Mouse (Mus musculus) ovary, postnatal 14 days (tissue): ENCODE results near the gene Efna1.

Experiments
- DNase-seq: peaks from one replicate; pipeline ENCODE4 v3.0.0; 2022; ENCODE audit warnings: low spot score

The Efna1 gene

GRCm38 (mm10) chr3:89279153-89279890 lies 1.6 kb downstream of the Efna1 start:
- peak; percentile 69 for DNase-seq

GRCm38 (mm10) chr3:89278643-89279042 lies 2.3 kb downstream of the Efna1 start:
- DNase-seq = no peak

- no peak for DNase-seq
Observed at GRCm38 (mm10) chr3:89278107-89278506, 2.8 kb downstream of the Efna1 start.

GRCm38 (mm10) chr3:89277281-89278021 lies 3.5 kb downstream of the Efna1 start:
- no peak for DNase-seq

GRCm38 (mm10) chr3:89276061-89276460 lies 4.9 kb downstream of the Efna1 start:
- DNase-seq = no peak

GRCm38 (mm10) chr3:89271760-89272159 lies 9.2 kb downstream of the Efna1 start:
- DNase-seq = no peak

GRCm38 (mm10) chr3:89270891-89271290 lies 10.1 kb downstream of the Efna1 start:
- DNase-seq = peak; percentile 22

GRCm38 (mm10) chr3:89270051-89270755 lies 10.7 kb downstream of the Efna1 start, which contains the start of gene Slc50a1:
TSS of gene Slc50a1 (minus strand) at chr3:89270570.
- peak; percentile 84 for DNase-seq

- no peak for DNase-seq
Observed at GRCm38 (mm10) chr3:89268916-89269315, 12.0 kb downstream of the Efna1 start.

- peak; percentile 51 for DNase-seq
Observed at GRCm38 (mm10) chr3:89266439-89266893, 14.5 kb downstream of the Efna1 start.

- no peak for DNase-seq
Observed at GRCm38 (mm10) chr3:89262417-89262816, 18.5 kb downstream of the Efna1 start.

GRCm38 (mm10) chr3:89260211-89260610 lies 20.7 kb downstream of the Efna1 start:
- DNase-seq = no peak

GRCm38 (mm10) chr3:89259076-89259475 lies 21.9 kb downstream of the Efna1 start, which contains the start of gene Dpm3:
TSS of gene Dpm3 (plus strand) at chr3:89259358.
- no peak for DNase-seq

- DNase-seq = no peak
Observed at GRCm38 (mm10) chr3:89256177-89256576, 24.8 kb downstream of the Efna1 start.

- no peak for DNase-seq
Observed at GRCm38 (mm10) chr3:89254994-89255393, 25.9 kb downstream of the Efna1 start.

GRCm38 (mm10) chr3:89251365-89251895 lies 29.5 kb downstream of the Efna1 start:
- no peak for DNase-seq

- no peak for DNase-seq
Observed at GRCm38 (mm10) chr3:89250435-89251040, 30.4 kb downstream of the Efna1 start.

- no peak for DNase-seq
Observed at GRCm38 (mm10) chr3:89247466-89247865, 33.5 kb downstream of the Efna1 start.

GRCm38 (mm10) chr3:89246261-89247100 lies 34.5 kb downstream of the Efna1 start, which contains the start of gene Trim46:
TSS of gene Trim46 (minus strand) at chr3:89246309.
- DNase-seq = peak; percentile 84

GRCm38 (mm10) chr3:89245688-89246171 lies 35.2 kb downstream of the Efna1 start, which contains the start of gene Krtcap2:
TSS of gene Krtcap2 (plus strand) at chr3:89245966.
- DNase-seq = no peak
